Mouse (Mus musculus) stomach, embryonic 16.5 days (tissue): ENCODE measurements at regions not wholly inside any gene's neighbourhood (a gene's known extent, or its start where the extent isn't known, plus 50 kb on each side); places are given as distances from the start of the nearest gene placed in this dataset.

ENCODE experiments used
- ATAC-seq: fragments of 200-750 bp; cut with Nextera tagmentation; 2 replicates; pipeline ENCODE4 v1.8.0; 2017; ENCODE audit warnings: moderate number of reproducible peaks, moderate TSS enrichment; ENCODE audit not compliant: insufficient read depth, low FRiP score
- H3K27ac ChIP-seq: fragments of 300-500 bp; sonication (generic); 2 replicates; pipeline ENCODE4 v1.5.1; 2014; ENCODE audit warnings: low read length
- H3K27me3 ChIP-seq: fragments of 300-500 bp; sonication (generic); 2 replicates; pipeline ENCODE4 v1.6.1; 2014; ENCODE audit warnings: low read length, control low read depth, mixed read lengths; ENCODE audit not compliant: control insufficient read depth, insufficient read depth
- H3K36me3 ChIP-seq: fragments of 300-500 bp; sonication (generic); 2 replicates; pipeline ENCODE4 v1.6.1; 2014; ENCODE audit warnings: low read length; ENCODE audit not compliant: control insufficient read depth, insufficient read depth
- H3K4me1 ChIP-seq: fragments of 300-500 bp; sonication (generic); 2 replicates; pipeline ENCODE4 v1.6.1; 2014; ENCODE audit warnings: low read length, control low read depth, mixed read lengths; ENCODE audit not compliant: control insufficient read depth, insufficient read depth
- H3K4me2 ChIP-seq: fragments of 300-500 bp; sonication (generic); 2 replicates; pipeline ENCODE4 v1.6.1; 2014; ENCODE audit warnings: low read depth, low read length, mixed read lengths
- H3K4me3 ChIP-seq: fragments of 300-500 bp; sonication (generic); replicated peaks from 2 replicates; pipeline ENCODE4 v1.5.1; 2014; ENCODE audit warnings: mild to moderate bottlenecking, low read length
- H3K9ac ChIP-seq: fragments of 300-500 bp; sonication (generic); 2 replicates; pipeline ENCODE4 v1.6.1; 2014; ENCODE audit warnings: low read length
- H3K9me3 ChIP-seq: fragments of 300-500 bp; sonication (generic); replicated peaks from 2 replicates; pipeline ENCODE4 v1.6.1; 2016; ENCODE audit warnings: low read length, control low read depth; ENCODE audit not compliant: control insufficient read depth
- WGBS: fragments of 180-500 bp; shearing (Covaris S2); extraction: QIAGEN DNeasy Blood & Tissue Kit; methylation state at CpG from one replicate; pipeline ENCODE4 v1.1.7; 2014; 5-methylcytosine and 5-hydroxymethylcytosine counted together

GRCm38 (mm10) chr6:148588971-148589370, 144.8 kb upstream of the Tmtc1 start:
- no peaks in the 10 kb centered on the region for H3K27me3 ChIP-seq
- H3K9me3 ChIP-seq, result no peaks in the 10 kb centered on the region
- no peak for ATAC-seq
- H3K4me1 ChIP-seq, result no peaks in the 10 kb centered on the region
- H3K4me2 ChIP-seq, result no peak overlapping the region
- no peak overlapping the region for H3K27ac ChIP-seq
- no peaks in the 10 kb centered on the region for H3K36me3 ChIP-seq
- no peak overlapping the region for H3K4me3 ChIP-seq
- H3K9ac ChIP-seq, result no peak overlapping the region
- 79% methylated on average over 4 of the region's 4 CpGs for WGBS

- H3K36me3 ChIP-seq, result no peaks in the 10 kb centered on the region
- no peak overlapping the region for H3K4me3 ChIP-seq
- no peaks in the 10 kb centered on the region for H3K27me3 ChIP-seq
- no peak overlapping the region for H3K27ac ChIP-seq
- WGBS, result 70% methylated on average over 10 of the region's 10 CpGs
- H3K9ac ChIP-seq, result no peak overlapping the region
- H3K4me1 ChIP-seq, result no peaks in the 10 kb centered on the region
- H3K4me2 ChIP-seq, result no peak overlapping the region
- ATAC-seq, result no peak
- H3K9me3 ChIP-seq, result no peaks in the 10 kb centered on the region
Measured at GRCm38 (mm10) chr6:148586439-148587321, 142.5 kb upstream of the Tmtc1 start.

- Histone ChIP-seq H3K36me3 (no peaks in the 10 kb centered on the region), H3K4me3 (no peak overlapping the region), H3K9ac (no peak overlapping the region), H3K27me3 (no peaks in the 10 kb centered on the region), H3K9me3 (no peaks in the 10 kb centered on the region), H3K27ac (no peak overlapping the region), H3K4me1 (no peaks in the 10 kb centered on the region), H3K4me2 (no peak overlapping the region)
- no peak for ATAC-seq
- WGBS, result 86% methylated on average over 2 of the region's 2 CpGs
Measured at GRCm38 (mm10) chr6:148584126-148584525, 139.9 kb upstream of the Tmtc1 start.

- H3K36me3 ChIP-seq, result no peaks in the 10 kb centered on the region
- H3K27ac ChIP-seq, result 0 out of 2 replicates have a peak overlapping the region, but pooled peaks have one; percentile 5
- H3K27me3 ChIP-seq, result no peaks in the 10 kb centered on the region
- H3K4me2 ChIP-seq, result no peak overlapping the region
- no peak overlapping the region for H3K9ac ChIP-seq
- 49% methylated on average over 3 of the region's 3 CpGs for WGBS
- peaks cover 2% of the 10 kb centered on the region; the same call in 1 of the 2 replicates for H3K4me1 ChIP-seq
- no peak for ATAC-seq
- H3K9me3 ChIP-seq, result 0 out of 2 replicates have a peak, but pooled peaks cover 5% of the 10 kb centered on the region
- H3K4me3 ChIP-seq, result no peak overlapping the region
Measured at GRCm38 (mm10) chr6:148578281-148578680, 134.1 kb upstream of the Tmtc1 start.

- Histone ChIP-seq H3K4me2 (no peak overlapping the region), H3K27ac (no peak overlapping the region), H3K9ac (no peak overlapping the region), H3K4me1 (peaks cover 2% of the 10 kb centered on the region; the same call in 1 of the 2 replicates), H3K4me3 (no peak overlapping the region), H3K9me3 (0 out of 2 replicates have a peak, but pooled peaks cover 5% of the 10 kb centered on the region), H3K36me3 (no peaks in the 10 kb centered on the region), H3K27me3 (no peaks in the 10 kb centered on the region)
- ATAC-seq, result no peak
- 73% methylated on average over 3 of the region's 3 CpGs for WGBS
Measured at GRCm38 (mm10) chr6:148577663-148578062, 133.5 kb upstream of the Tmtc1 start.

GRCm38 (mm10) chr6:148574742-148575453, 130.7 kb upstream of the Tmtc1 start:
- no peak for ATAC-seq
- Histone ChIP-seq H3K4me2 (no peak overlapping the region), H3K9me3 (0 out of 2 replicates have a peak, but pooled peaks cover 5% of the 10 kb centered on the region), H3K27me3 (no peaks in the 10 kb centered on the region), H3K27ac (no peak overlapping the region), H3K9ac (no peak overlapping the region), H3K4me3 (no peak overlapping the region), H3K36me3 (no peaks in the 10 kb centered on the region), H3K4me1 (peaks cover 2% of the 10 kb centered on the region; the same call in 1 of the 2 replicates)
- 81% methylated on average over 7 of the region's 7 CpGs for whole genome bisulfite sequencing

GRCm38 (mm10) chr6:148572201-148572600, 128.0 kb upstream of the Tmtc1 start:
- Histone ChIP-seq H3K9me3 (no peaks in the 10 kb centered on the region), H3K4me3 (no peak overlapping the region), H3K4me1 (no peaks in the 10 kb centered on the region), H3K4me2 (no peak overlapping the region), H3K9ac (no peak overlapping the region), H3K27me3 (no peaks in the 10 kb centered on the region), H3K36me3 (no peaks in the 10 kb centered on the region), H3K27ac (no peak overlapping the region)
- no peak for ATAC-seq
- WGBS, result 72% methylated on average over 5 of the region's 5 CpGs

- Histone ChIP-seq H3K4me1 (no peaks in the 10 kb centered on the region), H3K36me3 (no peaks in the 10 kb centered on the region), H3K9me3 (no peaks in the 10 kb centered on the region), H3K27ac (no peak overlapping the region), H3K4me2 (no peak overlapping the region), H3K27me3 (no peaks in the 10 kb centered on the region), H3K4me3 (no peak overlapping the region), H3K9ac (no peak overlapping the region)
- ATAC-seq, result no peak
- WGBS, result 45% methylated on average over 3 of the region's 3 CpGs
Measured at GRCm38 (mm10) chr6:148571651-148572050, 127.5 kb upstream of the Tmtc1 start.

- ATAC-seq, result no peak
Measured at GRCm38 (mm10) chr6:148564146-148564545, 120.0 kb upstream of the Tmtc1 start.

More at GRCm38 (mm10) chr6:148564146-148564545, 120.0 kb upstream of the Tmtc1 start:
- H3K4me3 ChIP-seq, result no peak overlapping the region
- no peaks in the 10 kb centered on the region for H3K9me3 ChIP-seq
- no peak overlapping the region for H3K9ac ChIP-seq
- no peaks in the 10 kb centered on the region for H3K36me3 ChIP-seq
- no peak overlapping the region for H3K27ac ChIP-seq
- H3K4me2 ChIP-seq, result no peak overlapping the region
- no peaks in the 10 kb centered on the region for H3K27me3 ChIP-seq
- 73% methylated on average over 2 of the region's 2 CpGs for WGBS
- no peaks in the 10 kb centered on the region for H3K4me1 ChIP-seq
